Mouse (Mus musculus): ENCODE data around the gene Atxn2.

GRCm38 (mm10) chr5:121667067-121667466 is 44.1 kb upstream of the Atxn2 start:
- TF ChIP-seq CTCF (IDR thresholded peaks at IDR 0.05; ENCODE audit: insufficient read depth, low read depth, low read length) (no peak), POLR2A (IDR thresholded peaks at IDR 0.05; ENCODE audit: insufficient read depth, low read depth, low read length) (no peak)
